Mouse (Mus musculus) brain, embryonic 14.5 days (tissue): ENCODE measurements around the gene Fadd.

Source experiments
- CTCF ChIP-seq: fragments of 200-500 bp; IDR thresholded peaks from 2 replicates; pipeline ENCODE4 v1.5.1; 2012; ENCODE audit warnings: inconsistent platforms, mild to moderate bottlenecking, moderate library complexity, borderline replicate concordance; ENCODE audit not compliant: insufficient read depth, insufficient read length; ENCODE audit errors: extremely low read depth
- POLR2A ChIP-seq: fragments of 200-500 bp; IDR thresholded peaks from 2 replicates; pipeline ENCODE4 v1.6.1; 2012; ENCODE audit warnings: mild to moderate bottlenecking, inconsistent platforms, borderline replicate concordance; ENCODE audit not compliant: poor library complexity, insufficient read depth, insufficient read length, severe bottlenecking; ENCODE audit errors: extremely low read depth

GRCm38 (mm10) chr7:144615343-144615742, 33.1 kb upstream of the Fadd start:
- TF ChIP-seq POLR2A (no peak), CTCF (no peak)
